Mouse (Mus musculus) urinary bladder, adult 18-20 months (tissue): ENCODE results near the gene Sugp1.

Experiments used
- DNase-seq, 2 experiments: peaks; one replicate each; pipeline ENCODE4 v3.0.0; 2022; ENCODE audit warnings: low spot score in 2 of 2, mixed read lengths in 2 of 2

The Sugp1 gene

GRCm38 (mm10) chr8:70111192-70111795 is 68.7 kb downstream of the Sugp1 start:
- DNase-seq: no peak

DNA sequence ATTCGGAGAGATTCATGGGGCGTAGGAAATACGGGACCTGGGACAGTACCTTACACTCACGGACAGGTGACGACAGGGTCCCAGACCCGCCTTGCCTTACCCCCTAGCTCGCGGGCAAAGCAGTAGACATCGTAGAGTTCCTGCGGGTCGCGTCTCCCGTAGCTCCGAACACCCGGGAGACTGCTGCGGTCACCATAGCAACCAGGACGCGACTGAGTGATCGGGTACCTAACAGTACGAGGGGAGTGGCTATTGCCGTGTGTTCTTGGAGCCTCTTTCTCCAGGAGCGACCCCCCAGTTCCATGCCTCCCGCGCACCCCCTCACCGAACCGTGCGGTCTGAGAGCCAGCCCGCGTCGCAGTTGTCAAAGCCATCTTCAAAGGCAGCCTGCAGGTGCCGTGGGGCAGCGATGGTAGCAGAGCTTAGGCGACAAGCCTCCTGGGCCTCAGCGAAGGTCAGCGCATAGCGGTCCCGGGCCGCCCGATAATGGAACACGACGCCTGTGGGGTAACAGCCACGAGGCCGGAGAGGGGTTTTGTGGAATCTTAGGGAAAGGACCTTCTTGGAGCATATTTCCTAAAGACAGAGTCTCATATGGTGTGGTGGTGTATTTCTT is 69.9 kb downstream of the Sugp1 start:
- no peak for DNase-seq

DNA sequence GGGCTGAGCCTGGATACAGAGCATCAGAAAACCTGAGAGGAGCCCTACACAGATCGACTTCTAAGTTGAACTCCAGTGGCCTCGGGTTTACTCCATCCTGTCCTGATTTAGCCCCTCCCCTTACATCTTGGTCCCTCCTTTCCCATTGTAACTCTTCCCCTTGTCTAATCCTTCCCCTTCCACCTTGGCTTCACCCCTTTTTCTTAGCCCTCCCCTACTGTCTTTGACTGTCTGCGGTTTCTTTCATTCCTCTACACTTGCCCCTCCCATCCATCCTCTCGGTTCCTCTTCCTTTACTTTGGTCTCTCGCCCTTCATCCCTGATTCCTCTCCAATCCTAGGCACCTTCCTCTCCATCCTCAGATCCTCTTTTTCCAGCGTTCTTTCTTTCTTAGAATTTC is 71.9 kb downstream of the Sugp1 start:
- DNase-seq: no peak

DNA sequence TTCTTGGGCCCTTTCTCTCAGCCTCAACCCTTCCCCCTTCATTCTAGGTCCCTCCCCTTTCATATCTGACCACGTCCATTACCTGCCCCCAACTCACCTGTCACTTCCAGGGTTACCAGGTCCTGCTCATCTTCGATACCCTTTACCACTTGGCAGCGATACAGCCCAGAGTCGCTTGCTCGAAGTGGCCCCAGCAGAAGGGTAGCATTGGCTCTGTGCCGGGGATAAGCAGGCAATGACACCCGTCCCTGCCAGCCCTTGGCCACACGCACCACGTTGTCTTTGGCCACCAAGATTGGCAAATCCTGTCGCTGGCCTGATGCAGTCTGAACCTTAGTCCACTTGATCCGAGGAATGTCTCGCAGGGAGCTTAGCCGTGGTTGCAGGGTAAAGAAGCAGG is 72.3 kb downstream of the Sugp1 start:
- DNase-seq: no peak

- no peak for DNase-seq
These were observed 75.0 kb downstream of the Sugp1 start for GRCm38 (mm10) chr8:70117611-70118010.

GRCm38 (mm10) chr8:70118726-70119700 is 76.4 kb downstream of the Sugp1 start:
- no peak for DNase-seq

DNA sequence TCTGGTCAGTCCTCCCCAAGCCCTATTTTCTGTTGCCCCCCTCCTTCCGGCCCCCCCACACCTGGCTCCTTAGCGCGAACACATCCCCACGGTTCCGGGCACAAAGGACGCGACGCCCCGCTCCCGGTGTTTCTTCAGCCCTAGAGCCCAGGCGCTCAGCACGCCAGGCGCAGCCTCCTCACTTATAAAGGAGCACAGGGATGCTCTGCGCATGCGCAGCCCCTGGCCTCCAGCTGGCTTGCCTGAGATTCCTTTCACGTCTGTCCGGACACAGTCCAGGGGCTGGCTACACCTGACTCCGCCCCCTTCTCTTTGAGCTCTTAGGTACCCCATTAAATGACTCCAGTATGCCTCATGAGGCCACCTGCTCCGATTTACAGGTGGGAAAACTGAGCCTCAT is 78.1 kb downstream of the Sugp1 start, which contains the start of gene Ncan:
Gene Ncan, minus strand, starts transcription at position 207 of the 400 bp plus-strand sequence.
- DNase-seq: no peak
